Mouse (Mus musculus) adipocyte (in vitro differentiated cells): Measurements from ENCODE around the gene Olfr1174-ps.

Source experiments
- DNase-seq: peaks from one replicate; pipeline ENCODE4 v3.0.0-alpha.2; 2016; ENCODE audit warnings: low spot score

Olfr1174-ps gene

GRCm38 (mm10) chr2:88315035-88315434, at the start of gene Olfr1174-ps:
Olfr1174-ps (minus strand) TSS chr2:88315135.
- no peak for DNase-seq

- DNase-seq, result peak; percentile 62
These were observed 41.4 kb upstream of the Olfr1174-ps start for GRCm38 (mm10) chr2:88356304-88356703.

DNA sequence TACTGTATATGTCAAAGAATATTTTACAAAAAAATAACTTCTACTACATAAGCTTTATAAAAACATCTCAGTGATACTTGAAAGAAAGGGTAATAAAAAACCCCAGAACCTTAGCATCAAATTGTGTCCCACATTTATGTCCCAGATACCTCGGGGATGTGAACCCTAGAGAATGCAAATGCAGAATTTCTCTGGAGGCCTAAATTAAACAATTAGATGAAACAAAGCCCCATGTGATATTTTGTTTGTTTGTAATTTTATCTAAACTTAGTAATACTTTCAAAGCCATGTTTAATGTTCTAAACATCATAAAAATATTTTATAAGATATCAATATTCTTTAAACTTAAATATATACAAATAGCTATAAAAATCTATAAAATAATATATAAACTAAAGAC, 31.5 kb upstream of the Olfr1174-ps start, which contains the start of gene Olfr1177-ps:
Gene Olfr1177-ps (minus strand): TSS at position 101 of the 400 bp plus-strand sequence.
- DNase-seq, result no peak

GRCm38 (mm10) chr2:88336421-88336820, 21.5 kb upstream of the Olfr1174-ps start, which contains the start of gene Olfr1176:
Olfr1176 (plus strand) TSS chr2:88336721.
- no peak for DNase-seq

GRCm38 (mm10) chr2:88327115-88327514, 12.2 kb upstream of the Olfr1174-ps start, which contains the start of gene Olfr1175-ps:
Olfr1175-ps (minus strand) TSS chr2:88327215.
- DNase-seq, result no peak

DNA sequence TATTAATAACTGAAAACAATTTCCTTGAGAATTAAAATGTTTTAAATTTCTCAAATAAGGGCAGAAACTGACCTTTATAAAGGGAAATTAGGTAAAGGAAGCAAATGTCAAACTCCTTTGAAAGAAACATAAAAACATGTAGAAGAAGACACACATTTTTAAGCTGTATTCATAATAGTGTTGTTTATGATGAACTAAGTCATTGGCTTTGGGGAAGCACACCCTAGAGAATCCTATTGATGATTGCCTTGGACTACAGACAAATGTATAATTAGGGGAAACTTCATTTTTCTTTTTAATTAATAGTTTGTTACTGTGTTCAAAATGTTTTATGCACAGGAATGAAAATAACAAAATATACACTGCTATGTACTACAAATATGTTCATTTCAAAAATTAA, 35.2 kb downstream of the Olfr1174-ps start, which contains the start of gene Olfr1173:
Gene Olfr1173 (minus strand): TSS at position 101 of the 400 bp plus-strand sequence.
- DNase-seq, result no peak
